31 mouse cellular contexts compared by ENCODE assay signal in genomic region chr1:42948486-42948885, GRCm38 (mm10). TPM values are rescaled to one million over a fixed set of nuclear protein-coding genes. Genes with fewer than 3 reads are reported as not detected.
"Had no signal": no experiment of that assay in that cellular context is flagged by ENCODE, and none has a peak within 500 bp of the region (broad histone marks: within the 10 kb centered on the region; RNA-seq: fewer than 3 reads in every experiment).

No protein-coding gene starts in this region.

- H3K4me3 ChIP-seq: embryonic facial prominence, embryonic 10.5 days; embryonic facial prominence, embryonic 12.5 days; embryonic facial prominence, embryonic 13.5 days; embryonic facial prominence, embryonic 15.5 days; erythroblast, embryonic 14.5 days; forebrain, embryonic 10.5 days; forebrain, embryonic 12.5 days; forebrain, embryonic 13.5 days; forebrain, embryonic 15.5 days; gastrocnemius, adult 2 months had no signal

- H3K4me2 ChIP-seq: embryonic facial prominence, embryonic 12.5 days; embryonic facial prominence, embryonic 13.5 days; embryonic facial prominence, embryonic 15.5 days; forebrain, embryonic 12.5 days; forebrain, embryonic 13.5 days; forebrain, embryonic 15.5 days had no signal

- H3K4me1 ChIP-seq: embryonic facial prominence, embryonic 12.5 days; embryonic facial prominence, embryonic 13.5 days had no signal

- H3K9me3 ChIP-seq: embryonic facial prominence, embryonic 10.5 days; embryonic facial prominence, embryonic 12.5 days; embryonic facial prominence, embryonic 13.5 days; embryonic facial prominence, embryonic 15.5 days; forebrain, embryonic 10.5 days; forebrain, embryonic 12.5 days; forebrain, embryonic 13.5 days; forebrain, embryonic 15.5 days had no signal

- H3K36me3 ChIP-seq: embryonic facial prominence, embryonic 10.5 days; embryonic facial prominence, embryonic 12.5 days; embryonic facial prominence, embryonic 13.5 days; embryonic facial prominence, embryonic 15.5 days; forebrain, embryonic 10.5 days; forebrain, embryonic 12.5 days; forebrain, embryonic 15.5 days had no signal

- DNase-seq: cerebellum, adult 18-20 months; cerebellum, adult 2 months; cerebellum, adult 8-10 months; cerebellum, adult 9-10 months; cerebellum, adult 9-11 months; cerebellum, postnatal 10 days; cerebellum, postnatal 14 days; cerebellum, postnatal 25 days; cerebellum, postnatal 36 days; embryo, embryonic 11 days; forebrain, postnatal 0 days; gastrocnemius, adult 2 months; gastrocnemius, postnatal 10 days; gastrocnemius, postnatal 14 days; gastrocnemius, postnatal 25 days; gastrocnemius, postnatal 36 days; heart, adult 18-20 months had no signal

- ATAC-seq: forebrain, embryonic 13.5 days; forebrain, embryonic 14.5 days; forebrain, embryonic 15.5 days; forebrain, embryonic 16.5 days; forebrain, postnatal 0 days had no signal

- H3K27me3 ChIP-seq: embryonic facial prominence, embryonic 12.5 days; embryonic facial prominence, embryonic 13.5 days; embryonic facial prominence, embryonic 15.5 days; forebrain, embryonic 12.5 days; forebrain, embryonic 13.5 days; forebrain, embryonic 15.5 days had no signal

- H3K9ac ChIP-seq: embryonic facial prominence, embryonic 12.5 days; embryonic facial prominence, embryonic 13.5 days; embryonic facial prominence, embryonic 15.5 days; forebrain, embryonic 12.5 days; forebrain, embryonic 13.5 days; forebrain, embryonic 15.5 days; forebrain, postnatal 0 days had no signal

- H3K27ac ChIP-seq: embryonic facial prominence, embryonic 10.5 days; embryonic facial prominence, embryonic 12.5 days; embryonic facial prominence, embryonic 13.5 days; embryonic facial prominence, embryonic 15.5 days; forebrain, embryonic 10.5 days; forebrain, embryonic 12.5 days; forebrain, embryonic 13.5 days; forebrain, embryonic 15.5 days; gastrocnemius, adult 2 months had no signal

RNA-seq across cellular contexts. Expression of gene Gpr45, which starts 4.2 kb away (rescaled TPM):
- total RNA-seq: gastrocnemius, adult 18-20 months; gastrocnemius, adult 2 months; gastrocnemius, adult 8-10 months; gastrocnemius, postnatal 25 days; granulocyte monocyte progenitor cell, adult 5-6 weeks; heart, adult 18-20 months had no signal
- polyA plus RNA-seq: erythroblast, embryonic 14.5 days had no signal
